Mouse (Mus musculus): ENCODE results near the gene Gpd1. TPM values are rescaled to one million over a fixed set of nuclear protein-coding genes. Genes with fewer than 3 reads are reported as not detected.

The Gpd1 gene
- polyA plus RNA-seq, 1 experiment from 2014 or later, result 1.5 TPM

- no peaks in the 10 kb centered on the region for H3K9me3 ChIP-seq
- H3K9ac ChIP-seq, result no peak overlapping the region
- WGBS, result 61% methylated on average over 13 of the region's 13 CpGs
- H3K4me1 ChIP-seq, result peaks cover 12% of the 10 kb centered on the region
- H3K36me3 ChIP-seq (replicated peaks), result peaks cover 27% of the 10 kb centered on the region
- ATAC-seq (replicated peaks), result peak; percentile 16; the same call in 1 of the 2 replicates
- H3K27me3 ChIP-seq (replicated peaks), result no peaks in the 10 kb centered on the region
- no peak overlapping the region for H3K4me2 ChIP-seq
- peak overlapping the region; percentile 66 for H3K27ac ChIP-seq
- no peak overlapping the region for H3K4me3 ChIP-seq
Observed at GRCm38 (mm10) chr15:99715361-99715865, 1.9 kb upstream of the Gpd1 start.

GRCm38 (mm10) chr15:99715982-99716746, 1.2 kb upstream of the Gpd1 start:
- peaks cover 12% of the 10 kb centered on the region for H3K4me1 ChIP-seq
- no peaks in the 10 kb centered on the region for H3K27me3 ChIP-seq (replicated peaks)
- H3K4me2 ChIP-seq, result no peak overlapping the region
- H3K9me3 ChIP-seq, result no peaks in the 10 kb centered on the region
- ATAC-seq (replicated peaks), result 0 out of 2 replicates have a peak, but pooled peaks have one; percentile 10
- peak overlapping the region; percentile 66 for H3K27ac ChIP-seq
- no peak overlapping the region for H3K4me3 ChIP-seq
- peaks cover 24% of the 10 kb centered on the region for H3K36me3 ChIP-seq (replicated peaks)
- whole genome bisulfite sequencing, result 75% methylated on average over 11 of the region's 11 CpGs
- no peak overlapping the region for H3K9ac ChIP-seq

GRCm38 (mm10) chr15:99716814-99717213, 501 bp upstream of the Gpd1 start:
- Histone ChIP-seq H3K4me3 (no peak overlapping the region), H3K9ac (no peak overlapping the region), H3K27me3 (replicated peaks) (no peaks in the 10 kb centered on the region), H3K4me2 (no peak overlapping the region), H3K36me3 (replicated peaks) (peaks cover 17% of the 10 kb centered on the region), H3K4me1 (peaks cover 12% of the 10 kb centered on the region), H3K9me3 (no peaks in the 10 kb centered on the region), H3K27ac (no peak overlapping the region)
- WGBS, result 87% methylated on average over 12 of the region's 12 CpGs
- no peak for ATAC-seq (replicated peaks)

- Histone ChIP-seq H3K4me3 (no peak overlapping the region), H3K27me3 (replicated peaks) (no peaks in the 10 kb centered on the region), H3K4me2 (no peak overlapping the region), H3K9ac (no peak overlapping the region), H3K4me1 (peaks cover 14% of the 10 kb centered on the region), H3K27ac (no peak overlapping the region), H3K36me3 (replicated peaks) (peaks cover 13% of the 10 kb centered on the region; the same call in 1 of the 2 replicates), H3K9me3 (no peaks in the 10 kb centered on the region)
- ATAC-seq (replicated peaks), result no peak
- WGBS, result 78% methylated on average over 9 of the region's 9 CpGs
Observed at GRCm38 (mm10) chr15:99718461-99719021, 1.2 kb downstream of the Gpd1 start.

GRCm38 (mm10) chr15:99719865-99720264, 2.5 kb downstream of the Gpd1 start:
- Histone ChIP-seq H3K27ac (no peak overlapping the region), H3K4me3 (no peak overlapping the region), H3K4me2 (no peak overlapping the region), H3K9me3 (no peaks in the 10 kb centered on the region), H3K4me1 (peaks cover 27% of the 10 kb centered on the region), H3K27me3 (replicated peaks) (no peaks in the 10 kb centered on the region), H3K36me3 (replicated peaks) (peaks cover 13% of the 10 kb centered on the region; the same call in 1 of the 2 replicates), H3K9ac (no peak overlapping the region)
- no peak for ATAC-seq (replicated peaks)
- 79% methylated on average over 8 of the region's 8 CpGs for WGBS

GRCm38 (mm10) chr15:99721921-99722743, 4.8 kb downstream of the Gpd1 start:
- H3K4me3 ChIP-seq, result no peak overlapping the region
- H3K27ac ChIP-seq, result no peak overlapping the region

GRCm38 (mm10) chr15:99723120-99723514, 5.8 kb downstream of the Gpd1 start:
- no peak overlapping the region for H3K9ac ChIP-seq
- H3K27ac ChIP-seq, result no peak overlapping the region
- WGBS, result 52% methylated on average over 10 of the region's 10 CpGs
- no peaks in the 10 kb centered on the region for H3K27me3 ChIP-seq (replicated peaks)
- H3K36me3 ChIP-seq (replicated peaks), result peaks cover 17% of the 10 kb centered on the region; the same call in 1 of the 2 replicates
- peaks cover 27% of the 10 kb centered on the region for H3K4me1 ChIP-seq
- H3K4me3 ChIP-seq, result no peak overlapping the region
- no peaks in the 10 kb centered on the region for H3K9me3 ChIP-seq
- ATAC-seq (replicated peaks), result no peak
- H3K4me2 ChIP-seq, result no peak overlapping the region

More at GRCm38 (mm10) chr15:99721921-99722743, 4.8 kb downstream of the Gpd1 start:
- Histone ChIP-seq H3K36me3 (replicated peaks) (peaks cover 13% of the 10 kb centered on the region; the same call in 1 of the 2 replicates), H3K9ac (no peak overlapping the region), H3K9me3 (no peaks in the 10 kb centered on the region), H3K4me1 (peaks cover 29% of the 10 kb centered on the region), H3K4me2 (no peak overlapping the region), H3K27me3 (replicated peaks) (no peaks in the 10 kb centered on the region)
- ATAC-seq (replicated peaks), result no peak
- WGBS, result 83% methylated on average over 25 of the region's 25 CpGs

- Histone ChIP-seq H3K9me3 (no peaks in the 10 kb centered on the region), H3K36me3 (replicated peaks) (peaks cover 20% of the 10 kb centered on the region; the same call in 1 of the 2 replicates), H3K4me2 (0 out of 2 replicates have a peak overlapping the region, but pooled peaks have one; percentile 58), H3K27ac (peak overlapping the region; percentile 55), H3K4me1 (peaks cover 27% of the 10 kb centered on the region), H3K4me3 (no peak overlapping the region), H3K9ac (no peak overlapping the region), H3K27me3 (replicated peaks) (no peaks in the 10 kb centered on the region)
- no peak for ATAC-seq (replicated peaks)
- WGBS, result 19% methylated on average over 11 of the region's 11 CpGs
Observed at GRCm38 (mm10) chr15:99723515-99724291, 6.4 kb downstream of the Gpd1 start.

- H3K4me1 ChIP-seq, result peaks cover 27% of the 10 kb centered on the region
- 11% methylated on average over 16 of the region's 16 CpGs for WGBS
- peaks cover 25% of the 10 kb centered on the region; the same call in 1 of the 2 replicates for H3K36me3 ChIP-seq (replicated peaks)
- ATAC-seq (replicated peaks), result peak; percentile 29
- peak overlapping the region; percentile 47 for H3K9ac ChIP-seq
- H3K27me3 ChIP-seq (replicated peaks), result no peaks in the 10 kb centered on the region
- peak overlapping the region; percentile 58 for H3K4me2 ChIP-seq
- peak overlapping the region; percentile 55 for H3K27ac ChIP-seq
- no peaks in the 10 kb centered on the region for H3K9me3 ChIP-seq
- H3K4me3 ChIP-seq, result peak overlapping the region; percentile 88
Observed at GRCm38 (mm10) chr15:99724292-99725021, 7.1 kb downstream of the Gpd1 start.

GRCm38 (mm10) chr15:99725341-99726155, 8.2 kb downstream of the Gpd1 start, which contains the start of gene Cox14:
TSS of gene Cox14 (plus strand) at chr15:99725618.
- under 1% methylated on average over 67 of the region's 68 CpGs for WGBS
- Histone ChIP-seq H3K9me3 (no peaks in the 10 kb centered on the region), H3K27me3 (replicated peaks) (no peaks in the 10 kb centered on the region), H3K36me3 (replicated peaks) (peaks cover 23% of the 10 kb centered on the region), H3K27ac (peak within 1 kb of the TSS; percentile 87), H3K4me3 (peak within 1 kb of the TSS; percentile 88), H3K4me1 (peaks cover 27% of the 10 kb centered on the region), H3K4me2 (peak within 1 kb of the TSS; percentile 74), H3K9ac (peak within 1 kb of the TSS; percentile 83)
- ATAC-seq (replicated peaks), result peak; percentile 95

Measured in midbrain, embryonic 15.5 days (tissue).